Mouse (Mus musculus) cerebellum, adult 2 months (tissue): ENCODE measurements at regions not wholly inside any gene's neighbourhood (a gene's known extent, or its start where the extent isn't known, plus 50 kb on each side); places are given as distances from the start of the nearest gene placed in this dataset.

Source experiments
- CTCF ChIP-seq: fragments of 200-500 bp; IDR thresholded peaks from 2 replicates; pipeline ENCODE4 v1.5.1; 2011; ENCODE audit warnings: low read depth, mild to moderate bottlenecking, control low read depth, low read length, moderate library complexity, borderline replicate concordance; ENCODE audit not compliant: insufficient read depth
- POLR2A ChIP-seq: fragments of 200-500 bp; IDR thresholded peaks from 2 replicates; pipeline ENCODE4 v1.6.1; 2011; ENCODE audit warnings: low read length, control low read depth, borderline replicate concordance; ENCODE audit not compliant: insufficient read depth

DNA sequence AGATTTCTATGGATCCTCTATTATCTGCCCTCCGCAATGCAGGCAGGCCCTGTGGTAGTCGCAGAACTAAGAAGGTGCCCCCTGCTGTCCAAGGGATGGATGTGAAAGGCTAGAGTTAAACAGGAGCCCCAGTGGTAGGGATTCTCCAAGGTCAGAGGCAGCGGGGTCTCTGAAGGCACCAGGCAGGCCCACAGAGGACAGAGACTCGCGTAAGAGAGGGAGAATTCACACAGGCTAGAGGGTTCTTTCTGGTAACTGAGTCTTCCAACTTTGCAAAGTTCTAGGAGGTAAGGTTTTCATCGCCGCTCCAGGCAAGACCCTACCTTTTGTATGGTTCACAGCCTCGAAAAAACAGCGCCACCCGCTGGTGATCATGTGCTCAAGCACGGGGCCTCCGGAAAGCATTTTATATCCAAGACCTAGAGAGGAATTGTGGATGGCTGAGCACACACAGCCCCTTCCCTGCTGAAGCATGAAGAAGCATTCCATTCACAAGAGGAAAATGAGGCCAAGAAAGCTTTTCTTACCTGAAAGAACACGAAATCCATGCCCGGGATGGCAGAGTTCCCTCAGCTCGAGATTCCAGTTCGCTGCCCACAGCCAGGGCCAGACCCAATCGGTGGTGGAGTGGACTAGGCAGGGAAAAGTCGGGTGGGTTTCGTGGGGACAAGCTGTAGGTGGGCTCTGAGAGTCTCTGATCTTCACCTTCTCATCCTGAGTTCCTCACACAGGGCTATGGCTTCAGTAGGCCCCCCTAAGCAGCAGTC is 102.6 kb upstream of the Csf3r start:
- 0 out of 2 replicates have a peak, but pooled peaks have one; percentile 2 for TF ChIP-seq CTCF
- no peak for TF ChIP-seq POLR2A
